Mouse (Mus musculus) C2C12 (cell line): Measurements from ENCODE around the gene Dhx32. TPM values are rescaled to one million over a fixed set of nuclear protein-coding genes. Genes with fewer than 3 reads are reported as not detected.
A peak's percentile ranks its signal among the peaks of the same experiment; 100 is the strongest.

Experiments
- H3K27me3 ChIP-seq: one replicate; pipeline ENCODE4 v1.6.1; 2011; ENCODE audit not compliant: control insufficient read depth, insufficient read depth, insufficient read length
- H3K36me3 ChIP-seq: one replicate; pipeline ENCODE4 v1.6.1; 2011; ENCODE audit not compliant: control insufficient read depth, insufficient read depth
- H3K4me3 ChIP-seq: one replicate; pipeline ENCODE4 v1.5.1; 2011; ENCODE audit warnings: mild to moderate bottlenecking, control low read depth; ENCODE audit not compliant: poor library complexity, insufficient read depth, severe bottlenecking
- H3K79me2 ChIP-seq: one replicate; pipeline ENCODE4 v1.6.1; 2011; ENCODE audit not compliant: control insufficient read depth, insufficient read depth
- H3K79me3 ChIP-seq: one replicate; pipeline ENCODE4 v1.6.1; 2011; ENCODE audit warnings: low read depth, control low read depth
- H3ac ChIP-seq: one replicate; pipeline ENCODE3; 2011; ENCODE audit warnings: low read depth; ENCODE audit not compliant: control insufficient read depth, insufficient read length
- CEBPB ChIP-seq: IDR thresholded peaks from one replicate; pipeline ENCODE4 v1.6.1; 2011; ENCODE audit warnings: low read depth, mild to moderate bottlenecking, control low read depth, moderate library complexity
- CTCF ChIP-seq: IDR thresholded peaks from one replicate; pipeline ENCODE4 v1.5.1; 2011; ENCODE audit not compliant: control insufficient read depth, insufficient read depth, insufficient read length
- FOSL1 ChIP-seq: IDR thresholded peaks from one replicate; pipeline ENCODE4 v1.8.0; 2011; ENCODE audit warnings: mild to moderate bottlenecking, low read length; ENCODE audit not compliant: poor library complexity, insufficient read depth, severe bottlenecking
- MAX ChIP-seq: IDR thresholded peaks from one replicate; pipeline ENCODE4 v1.6.1; 2011; ENCODE audit warnings: mild to moderate bottlenecking, control low read depth
- MYOD1 ChIP-seq: IDR thresholded peaks from one replicate; pipeline ENCODE4 v1.6.1; 2011; ENCODE audit warnings: low read depth; ENCODE audit not compliant: control insufficient read depth, insufficient read length
- MYOG ChIP-seq: IDR thresholded peaks from one replicate; pipeline ENCODE4 v1.6.1; 2011; ENCODE audit not compliant: control insufficient read depth, insufficient read length; ENCODE audit errors: extremely low read depth
- USF1 ChIP-seq: IDR thresholded peaks from one replicate; pipeline ENCODE4 v1.6.1; 2011; ENCODE audit warnings: low read depth, mild to moderate bottlenecking, control low read depth, moderate library complexity
- polyA plus RNA-seq: library from polyadenylated mRNA; unstranded; fragments of >200 nt; fragmentation: generic; extraction: Trizol; gene quantifications from one replicate; pipeline ENCODE4 v1.2.1, GENCODE M21; 2012; ENCODE audit warnings: missing spikeins

The Dhx32 gene
- polyA plus RNA-seq, 1 experiment = 27.0 TPM

DNA sequence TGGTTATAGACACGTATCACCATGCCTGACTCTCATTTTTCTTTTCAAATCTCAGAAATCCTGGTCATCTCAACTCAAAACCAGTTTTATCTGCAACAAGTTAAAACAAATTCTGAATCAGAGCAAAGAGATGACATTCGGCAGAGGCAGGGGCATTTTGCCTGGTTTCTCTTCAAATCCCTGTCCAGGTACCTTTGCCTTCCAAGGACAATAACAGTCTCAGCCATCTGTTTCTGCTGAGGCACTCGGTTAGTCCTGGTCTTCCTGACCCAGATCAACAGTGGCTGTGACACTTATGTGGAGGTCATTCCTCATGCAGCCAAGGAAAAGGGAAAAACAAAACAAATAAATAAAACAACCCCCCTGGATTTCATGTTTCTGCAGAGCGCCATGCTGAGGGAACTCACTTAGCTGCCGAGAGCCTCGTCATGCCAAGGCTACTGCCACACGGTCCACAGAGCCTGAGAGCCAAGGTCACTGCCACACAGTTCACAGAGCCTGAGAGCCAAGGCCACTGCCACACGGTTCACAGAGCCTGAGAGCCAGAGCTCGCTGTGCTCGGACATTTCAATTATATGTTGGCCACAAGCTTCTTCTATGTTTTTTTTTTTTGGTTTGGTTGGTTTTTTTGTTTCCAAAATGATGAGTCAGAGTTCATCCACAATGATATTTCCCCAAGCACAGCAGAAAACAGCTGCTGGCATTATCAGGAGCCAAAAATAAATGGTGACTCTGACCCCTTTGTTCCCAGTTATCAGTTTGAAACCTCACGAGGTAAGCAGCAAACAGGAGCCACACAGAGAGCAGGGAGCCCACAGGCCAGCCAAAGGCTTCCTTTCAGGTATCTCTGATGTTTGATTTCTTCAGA, 52.0 kb downstream of the Dhx32 start:
- TF ChIP-seq CEBPB (no peak), MYOD1 (peak; percentile 81)
- Histone ChIP-seq H3K36me3 (peaks cover 8% of the 10 kb centered on the region), H3ac (no peak overlapping the region), H3K4me3 (no peak overlapping the region), H3K27me3 (no peaks in the 10 kb centered on the region), H3K79me3 (no peaks in the 10 kb centered on the region), H3K79me2 (no peaks in the 10 kb centered on the region)

DNA sequence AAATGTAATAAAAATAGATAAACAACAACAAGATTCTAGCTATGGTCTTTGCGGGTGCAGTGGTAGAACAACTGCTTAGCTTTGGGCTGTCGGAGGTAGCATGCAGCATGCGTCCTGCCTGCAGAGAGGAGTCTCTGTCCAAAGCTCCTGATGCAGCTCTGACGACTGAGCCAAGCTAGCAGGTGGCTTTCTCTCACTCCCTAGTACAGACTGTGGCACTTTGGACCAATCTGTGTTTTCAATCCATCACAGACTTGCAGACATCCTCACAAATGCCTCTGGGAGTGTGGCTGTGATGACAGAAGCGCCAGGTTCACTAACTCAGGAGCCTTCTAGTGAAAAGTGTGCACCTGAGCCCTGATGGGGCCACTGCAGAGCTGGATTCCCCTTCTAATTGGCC, 53.2 kb downstream of the Dhx32 start:
- Histone ChIP-seq H3ac (no peak overlapping the region), H3K27me3 (no peaks in the 10 kb centered on the region), H3K4me3 (no peak overlapping the region), H3K79me3 (no peaks in the 10 kb centered on the region), H3K79me2 (no peaks in the 10 kb centered on the region), H3K36me3 (peaks cover 16% of the 10 kb centered on the region)
- no peak for TF ChIP-seq CEBPB

DNA sequence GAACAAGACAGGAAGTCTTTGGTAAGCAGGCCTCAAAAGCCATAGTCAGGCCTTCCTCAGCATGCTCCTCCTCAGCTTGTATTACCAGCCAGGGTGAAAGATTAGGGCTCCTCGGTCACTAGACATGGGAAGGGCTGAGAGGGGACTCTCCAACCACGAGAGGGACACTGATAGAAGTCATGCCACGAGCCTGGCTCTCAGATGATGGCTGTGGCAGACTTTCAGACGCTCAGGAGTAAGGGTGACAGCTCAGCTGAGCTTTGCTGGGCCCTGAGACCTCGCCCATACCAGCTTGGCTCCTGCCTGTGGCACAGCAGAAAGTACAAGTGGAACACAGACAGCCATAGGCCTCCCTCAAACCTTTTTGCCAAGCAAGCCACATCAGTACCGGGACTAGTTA, 55.5 kb downstream of the Dhx32 start:
- H3K36me3 ChIP-seq = peaks cover 14% of the 10 kb centered on the region
- H3ac ChIP-seq = no peak overlapping the region
- H3K4me3 ChIP-seq = no peak overlapping the region
- TF ChIP-seq CTCF (no peak), MYOD1 (no peak), CEBPB (no peak), MYOG (no peak), MAX (no peak), FOSL1 (no peak), USF1 (no peak)
- H3K27me3 ChIP-seq = no peaks in the 10 kb centered on the region
- H3K79me3 ChIP-seq = no peaks in the 10 kb centered on the region
- H3K79me2 ChIP-seq = no peaks in the 10 kb centered on the region

DNA sequence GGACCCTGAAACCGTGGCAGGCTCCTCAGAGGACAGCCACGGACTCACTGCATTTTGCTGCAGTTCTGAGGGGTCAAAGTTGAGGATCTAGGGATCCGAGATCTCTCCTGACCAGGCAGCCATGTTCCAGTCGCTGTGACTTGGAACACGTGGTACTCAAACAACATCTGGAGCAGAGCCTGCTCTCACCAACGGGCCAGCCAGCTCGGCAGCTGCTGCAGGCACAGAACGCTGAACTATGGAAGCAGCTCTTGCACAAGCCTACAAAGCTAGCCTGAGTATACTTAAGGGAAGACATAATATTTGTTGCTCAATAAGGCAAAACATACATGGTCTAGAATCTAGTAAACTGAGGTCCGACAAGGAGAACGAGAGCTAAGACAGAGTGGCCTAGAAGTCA, 57.0 kb downstream of the Dhx32 start:
- H3K79me3 ChIP-seq = no peaks in the 10 kb centered on the region
- no peak for TF ChIP-seq MYOG
- no peak for TF ChIP-seq FOSL1
- no peak for TF ChIP-seq USF1
- no peak for TF ChIP-seq MYOD1
- TF ChIP-seq CEBPB = no peak
- no peak for TF ChIP-seq MAX
- no peak for TF ChIP-seq CTCF
- peaks cover 23% of the 10 kb centered on the region for H3K36me3 ChIP-seq
- no peak overlapping the region for H3ac ChIP-seq
- H3K79me2 ChIP-seq = no peaks in the 10 kb centered on the region
- no peaks in the 10 kb centered on the region for H3K27me3 ChIP-seq
- no peak overlapping the region for H3K4me3 ChIP-seq

DNA sequence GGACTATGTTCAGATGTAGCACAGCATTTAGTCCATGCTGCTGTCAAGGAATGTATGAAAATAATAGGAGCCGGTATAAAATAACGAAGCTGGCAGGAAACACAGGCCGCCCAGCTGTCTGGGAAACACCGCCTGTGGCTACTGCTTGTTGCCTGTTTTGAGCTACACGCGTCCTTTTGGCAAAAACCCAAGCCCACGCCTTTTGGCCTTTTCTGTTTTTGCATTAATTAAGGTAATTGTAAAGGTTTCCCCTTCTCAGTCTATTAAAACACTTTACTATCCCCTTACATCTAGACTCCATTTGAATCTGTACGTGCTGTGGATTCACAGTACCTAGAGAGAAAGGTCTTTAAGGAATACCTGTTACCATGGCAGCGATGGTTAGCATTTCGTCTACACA, 57.7 kb downstream of the Dhx32 start:
- Histone ChIP-seq H3K36me3 (peaks cover 31% of the 10 kb centered on the region), H3K4me3 (no peak overlapping the region), H3K79me2 (no peaks in the 10 kb centered on the region), H3ac (no peak overlapping the region), H3K27me3 (no peaks in the 10 kb centered on the region), H3K79me3 (no peaks in the 10 kb centered on the region)
- TF ChIP-seq MYOG = no peak
- no peak for TF ChIP-seq USF1
- TF ChIP-seq CTCF = no peak
- TF ChIP-seq MYOD1 = no peak

DNA sequence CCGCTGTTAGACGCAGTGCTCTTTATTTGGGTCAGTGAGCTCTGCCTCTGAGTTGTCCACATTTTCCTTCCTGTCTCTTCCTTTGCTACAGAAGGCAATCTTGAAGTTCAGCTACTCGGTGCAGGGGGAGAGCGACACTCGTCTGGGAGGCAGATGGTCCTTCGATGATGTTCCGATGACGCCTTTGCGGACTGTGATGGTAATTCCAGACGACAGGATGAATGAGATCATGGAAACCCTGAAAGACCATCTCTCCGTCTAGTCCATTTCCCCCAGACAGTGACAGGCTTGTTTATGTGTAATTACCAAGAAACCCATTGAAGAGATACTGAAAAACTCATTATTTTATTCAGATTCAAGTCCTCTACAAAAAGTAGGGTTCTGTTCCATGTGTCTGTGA, 61.9 kb downstream of the Dhx32 start:
- TF ChIP-seq MYOD1 = no peak
- TF ChIP-seq FOSL1 = no peak
- TF ChIP-seq CTCF = no peak
- TF ChIP-seq CEBPB = no peak
- TF ChIP-seq USF1 = no peak
- no peak for TF ChIP-seq MYOG
- TF ChIP-seq MAX = no peak
- Histone ChIP-seq H3K79me3 (no peaks in the 10 kb centered on the region), H3K36me3 (peaks cover 67% of the 10 kb centered on the region), H3K27me3 (no peaks in the 10 kb centered on the region), H3K4me3 (no peak overlapping the region), H3ac (no peak overlapping the region), H3K79me2 (no peaks in the 10 kb centered on the region)
